Mouse (Mus musculus): ENCODE data around the gene Prkar1b. TPM values are rescaled to one million over a fixed set of nuclear protein-coding genes. Genes with fewer than 3 reads are reported as not detected.
A peak's percentile ranks its signal among the peaks of the same experiment; 100 is the strongest.

The Prkar1b gene
- 23.4 and 25.4 TPM in 2 replicates for polyA plus RNA-seq (2015; fragmentation: Nextera tagmentation; extraction: Ambion mirVana)

- Histone ChIP-seq H3K4me3 (replicated peaks) (peak within 1 kb of the TSS; percentile 55), H3K27ac (peak within 1 kb of the TSS; percentile 71), H3K9me3 (no peaks in the 10 kb centered on the region), H3K9ac (peak within 1 kb of the TSS; percentile 47), H3K4me1 (peaks cover 8% of the 10 kb centered on the region; the same call in 1 of the 2 replicates), H3K4me2 (peak within 1 kb of the TSS; percentile 85), H3K27me3 (replicated peaks) (no peaks in the 10 kb centered on the region), H3K36me3 (peaks cover 17% of the 10 kb centered on the region)
- WGBS, result under 1% methylated on average over 86 of the region's 87 CpGs
- peak; percentile 97 for ATAC-seq (ENCODE audit: insufficient read depth, low FRiP score, low read depth)
These were observed at the start of gene Prkar1b, which contains the start of gene Dnaaf5 for GRCm38 (mm10) chr5:139149681-139150602. Gene Prkar1b (minus strand): TSS chr5:139150001. Gene Dnaaf5 (plus strand): TSS chr5:139150223.

GRCm38 (mm10) chr5:139199636-139199994 is 49.8 kb upstream of the Prkar1b start:
- no peak for ATAC-seq (ENCODE audit: insufficient read depth, low FRiP score, low read depth)
- 41% methylated on average over 2 of the region's 2 CpGs for WGBS
- Histone ChIP-seq H3K9me3 (no peaks in the 10 kb centered on the region), H3K9ac (0 out of 2 replicates have a peak overlapping the region, but pooled peaks have one; percentile 16), H3K27ac (peak overlapping the region; percentile 93), H3K4me1 (peaks cover 33% of the 10 kb centered on the region), H3K4me3 (replicated peaks) (peak overlapping the region; percentile 94), H3K36me3 (0 out of 2 replicates have a peak, but pooled peaks cover 4% of the 10 kb centered on the region), H3K4me2 (peak overlapping the region; percentile 67), H3K27me3 (replicated peaks) (no peaks in the 10 kb centered on the region)

GRCm38 (mm10) chr5:139198779-139199178 is 49.0 kb upstream of the Prkar1b start:
- WGBS, result 57% methylated on average over 3 of the region's 3 CpGs
- H3K4me1 ChIP-seq, result peaks cover 33% of the 10 kb centered on the region
- H3K4me3 ChIP-seq (replicated peaks), result no peak overlapping the region
- H3K36me3 ChIP-seq, result 0 out of 2 replicates have a peak, but pooled peaks cover 4% of the 10 kb centered on the region
- no peak for ATAC-seq (ENCODE audit: insufficient read depth, low FRiP score, low read depth)
- H3K9me3 ChIP-seq, result no peaks in the 10 kb centered on the region
- no peak overlapping the region for H3K9ac ChIP-seq
- H3K27me3 ChIP-seq (replicated peaks), result no peaks in the 10 kb centered on the region
- H3K27ac ChIP-seq, result no peak overlapping the region
- no peak overlapping the region for H3K4me2 ChIP-seq

- Histone ChIP-seq H3K27ac (no peak overlapping the region), H3K4me1 (no peaks in the 10 kb centered on the region), H3K4me3 (replicated peaks) (no peak overlapping the region), H3K36me3 (peaks cover 7% of the 10 kb centered on the region; the same call in 1 of the 2 replicates), H3K27me3 (replicated peaks) (no peaks in the 10 kb centered on the region), H3K9ac (no peak overlapping the region), H3K9me3 (no peaks in the 10 kb centered on the region), H3K4me2 (no peak overlapping the region)
- 73% methylated on average over 5 of the region's 5 CpGs for WGBS
- ATAC-seq (ENCODE audit: insufficient read depth, low FRiP score, low read depth), result no peak
These were observed 41.2 kb upstream of the Prkar1b start for GRCm38 (mm10) chr5:139190958-139191357.

GRCm38 (mm10) chr5:139189726-139190125 is 39.9 kb upstream of the Prkar1b start:
- Histone ChIP-seq H3K36me3 (peaks cover 12% of the 10 kb centered on the region; the same call in 1 of the 2 replicates), H3K27me3 (replicated peaks) (no peaks in the 10 kb centered on the region), H3K27ac (no peak overlapping the region), H3K9ac (no peak overlapping the region), H3K4me1 (no peaks in the 10 kb centered on the region), H3K4me2 (no peak overlapping the region), H3K9me3 (no peaks in the 10 kb centered on the region), H3K4me3 (replicated peaks) (no peak overlapping the region)
- 89% methylated on average over 5 of the region's 5 CpGs for WGBS
- no peak for ATAC-seq (ENCODE audit: insufficient read depth, low FRiP score, low read depth)

GRCm38 (mm10) chr5:139184897-139185296 is 35.1 kb upstream of the Prkar1b start:
- Histone ChIP-seq H3K27ac (no peak overlapping the region), H3K4me2 (no peak overlapping the region), H3K9me3 (no peaks in the 10 kb centered on the region), H3K4me3 (replicated peaks) (no peak overlapping the region), H3K4me1 (no peaks in the 10 kb centered on the region), H3K9ac (no peak overlapping the region), H3K27me3 (replicated peaks) (no peaks in the 10 kb centered on the region), H3K36me3 (peaks cover 27% of the 10 kb centered on the region)
- ATAC-seq (ENCODE audit: insufficient read depth, low FRiP score, low read depth), result no peak
- 71% methylated on average over 4 of the region's 4 CpGs for WGBS

GRCm38 (mm10) chr5:139183601-139184000 is 33.8 kb upstream of the Prkar1b start:
- Histone ChIP-seq H3K27me3 (replicated peaks) (no peaks in the 10 kb centered on the region), H3K36me3 (peaks cover 27% of the 10 kb centered on the region)
- no peak for ATAC-seq (ENCODE audit: insufficient read depth, low FRiP score, low read depth)

GRCm38 (mm10) chr5:139183131-139183530 is 33.3 kb upstream of the Prkar1b start:
- Histone ChIP-seq H3K27me3 (replicated peaks) (no peaks in the 10 kb centered on the region), H3K4me2 (no peak overlapping the region), H3K4me3 (replicated peaks) (no peak overlapping the region), H3K9me3 (no peaks in the 10 kb centered on the region), H3K27ac (no peak overlapping the region), H3K9ac (no peak overlapping the region), H3K4me1 (no peaks in the 10 kb centered on the region), H3K36me3 (peaks cover 27% of the 10 kb centered on the region)
- no peak for ATAC-seq (ENCODE audit: insufficient read depth, low FRiP score, low read depth)
- WGBS, result 94% methylated on average over 2 of the region's 2 CpGs

More at GRCm38 (mm10) chr5:139183601-139184000, 33.8 kb upstream of the Prkar1b start:
- 90% methylated on average over 9 of the region's 9 CpGs for whole genome bisulfite sequencing
- Histone ChIP-seq H3K4me2 (no peak overlapping the region), H3K4me1 (no peaks in the 10 kb centered on the region), H3K27ac (no peak overlapping the region), H3K9me3 (no peaks in the 10 kb centered on the region), H3K4me3 (replicated peaks) (no peak overlapping the region), H3K9ac (no peak overlapping the region)

GRCm38 (mm10) chr5:139178895-139179631 is 29.3 kb upstream of the Prkar1b start:
- H3K4me3 ChIP-seq (replicated peaks), result no peak overlapping the region
- 25% methylated on average over 11 of the region's 11 CpGs for WGBS

GRCm38 (mm10) chr5:139174556-139175547 is 25.1 kb upstream of the Prkar1b start:
- Histone ChIP-seq H3K36me3 (peaks cover 16% of the 10 kb centered on the region; the same call in 1 of the 2 replicates), H3K4me1 (0 out of 2 replicates have a peak, but pooled peaks cover 5% of the 10 kb centered on the region), H3K9ac (no peak overlapping the region), H3K4me3 (replicated peaks) (no peak overlapping the region), H3K9me3 (no peaks in the 10 kb centered on the region), H3K4me2 (no peak overlapping the region), H3K27me3 (replicated peaks) (no peaks in the 10 kb centered on the region), H3K27ac (peak overlapping the region; percentile 35; the same call in 1 of the 2 replicates)
- WGBS, result 44% methylated on average over 10 of the region's 10 CpGs
- ATAC-seq (ENCODE audit: insufficient read depth, low FRiP score, low read depth), result no peak

More at GRCm38 (mm10) chr5:139178895-139179631, 29.3 kb upstream of the Prkar1b start:
- Histone ChIP-seq H3K27me3 (replicated peaks) (no peaks in the 10 kb centered on the region), H3K9ac (no peak overlapping the region), H3K4me1 (0 out of 2 replicates have a peak, but pooled peaks cover 2% of the 10 kb centered on the region), H3K36me3 (0 out of 2 replicates have a peak, but pooled peaks cover 11% of the 10 kb centered on the region), H3K4me2 (no peak overlapping the region), H3K9me3 (no peaks in the 10 kb centered on the region), H3K27ac (no peak overlapping the region)
- peak; percentile 77 for ATAC-seq (ENCODE audit: insufficient read depth, low FRiP score, low read depth)
